Mouse (Mus musculus): ENCODE data around the gene Paqr5. TPM values are rescaled to one million over a fixed set of nuclear protein-coding genes. Genes with fewer than 3 reads are reported as not detected.

Gene Paqr5
- total RNA-seq, 1 experiment, result 0.27 TPM

- no peak overlapping the region for H3K27ac ChIP-seq (ENCODE audit: insufficient read depth, low read depth, low read length, poor library complexity, severe bottlenecking)
- in situ Hi-C loops (cut with MboI; ENCODE audit: low sequenced_read_pairs in 2 of 2, unreplicated experiment in 2 of 2), result no loop called here
- peaks cover 0 to 3% of the 10 kb centered on the region in 2 experiments; a peak in 1 of 4 replicates for H3K4me1 ChIP-seq (ENCODE audit: control insufficient read depth in 2 of 2, insufficient read depth in 2 of 2, low read length in 2 of 2, poor library complexity in 1 of 2)
- DNase-seq (ENCODE audit: low read depth, low spot score), result no peak
- no peaks in the 10 kb centered on the region for H3K9me3 ChIP-seq (ENCODE audit: control insufficient read depth, insufficient read depth, low read depth, low read length)
- TF ChIP-seq ZNF384 (IDR thresholded peaks at IDR 0.05; ENCODE audit: low read depth, low read length), result no peak
- no peak overlapping the region for H3K4me3 ChIP-seq (ENCODE audit: insufficient read depth in 1 of 2, low read depth in 1 of 2, low read length in 2 of 2, poor library complexity in 1 of 2, severe bottlenecking in 1 of 2)
- no peaks in the 10 kb centered on the region for H3K36me3 ChIP-seq (ENCODE audit: control insufficient read depth, insufficient read depth, low read length, poor library complexity, severe bottlenecking)
- no peak overlapping the region for H3K9ac ChIP-seq (ENCODE audit: insufficient read depth, low read depth, low read length, poor library complexity, severe bottlenecking)
Observed at GRCm38 (mm10) chr9:62025056-62025455, 1.6 kb downstream of the Paqr5 start.

DNA sequence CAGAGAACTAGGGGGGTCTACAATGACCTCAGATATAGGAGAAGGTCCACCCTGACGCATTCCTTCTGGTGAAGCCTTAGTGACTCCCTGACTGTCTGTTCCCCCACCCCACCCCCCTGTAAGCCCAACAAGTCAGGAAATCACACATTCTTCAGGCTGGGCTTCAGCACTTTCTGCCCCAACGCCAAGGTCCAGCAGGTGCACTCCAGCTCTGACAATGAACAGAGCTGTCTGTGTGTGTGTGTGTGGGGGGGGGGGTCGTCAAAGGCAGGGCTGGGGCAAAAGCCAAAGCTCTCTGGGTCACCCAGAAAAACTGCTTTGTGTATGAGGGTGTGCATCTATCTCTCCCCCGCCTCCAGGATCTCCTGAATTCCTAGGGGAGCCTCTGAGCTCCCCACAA lies 2.8 kb downstream of the Paqr5 start:
- Histone ChIP-seq H3K27ac (ENCODE audit: insufficient read depth, low read depth, low read length, poor library complexity, severe bottlenecking) (no peak overlapping the region), H3K36me3 (ENCODE audit: control insufficient read depth, insufficient read depth, low read length, poor library complexity, severe bottlenecking) (no peaks in the 10 kb centered on the region), H3K9ac (ENCODE audit: insufficient read depth, low read depth, low read length, poor library complexity, severe bottlenecking) (no peak overlapping the region), H3K4me1 (ENCODE audit: control insufficient read depth in 2 of 2, insufficient read depth in 2 of 2, low read length in 2 of 2, poor library complexity in 1 of 2) (peaks cover 0 to 3% of the 10 kb centered on the region in 2 experiments; a peak in 1 of 4 replicates), H3K9me3 (ENCODE audit: control insufficient read depth, insufficient read depth, low read depth, low read length) (no peaks in the 10 kb centered on the region), H3K4me3 (ENCODE audit: insufficient read depth in 1 of 2, low read depth in 1 of 2, low read length in 2 of 2, poor library complexity in 1 of 2, severe bottlenecking in 1 of 2) (no peak overlapping the region)
- TF ChIP-seq MAFK (IDR thresholded peaks at IDR 0.05; ENCODE audit: insufficient read depth, low read depth, low read length), result no peak
- no peak for TF ChIP-seq HCFC1 (IDR thresholded peaks at IDR 0.05; ENCODE audit: borderline replicate concordance, insufficient read depth, low read length)
- TF ChIP-seq CHD2 (IDR thresholded peaks at IDR 0.05; ENCODE audit: low read depth, low read length), result no peak
- no peak for TF ChIP-seq ZNF384 (IDR thresholded peaks at IDR 0.05; ENCODE audit: low read depth, low read length)
- TF ChIP-seq ZC3H11A (IDR thresholded peaks at IDR 0.05; ENCODE audit: borderline replicate concordance, low read depth, low read length), result no peak
- no peak for DNase-seq (ENCODE audit: low read depth, low spot score)
- in situ Hi-C loops (cut with MboI; ENCODE audit: low sequenced_read_pairs in 2 of 2, unreplicated experiment in 2 of 2), result no loop called here

DNA sequence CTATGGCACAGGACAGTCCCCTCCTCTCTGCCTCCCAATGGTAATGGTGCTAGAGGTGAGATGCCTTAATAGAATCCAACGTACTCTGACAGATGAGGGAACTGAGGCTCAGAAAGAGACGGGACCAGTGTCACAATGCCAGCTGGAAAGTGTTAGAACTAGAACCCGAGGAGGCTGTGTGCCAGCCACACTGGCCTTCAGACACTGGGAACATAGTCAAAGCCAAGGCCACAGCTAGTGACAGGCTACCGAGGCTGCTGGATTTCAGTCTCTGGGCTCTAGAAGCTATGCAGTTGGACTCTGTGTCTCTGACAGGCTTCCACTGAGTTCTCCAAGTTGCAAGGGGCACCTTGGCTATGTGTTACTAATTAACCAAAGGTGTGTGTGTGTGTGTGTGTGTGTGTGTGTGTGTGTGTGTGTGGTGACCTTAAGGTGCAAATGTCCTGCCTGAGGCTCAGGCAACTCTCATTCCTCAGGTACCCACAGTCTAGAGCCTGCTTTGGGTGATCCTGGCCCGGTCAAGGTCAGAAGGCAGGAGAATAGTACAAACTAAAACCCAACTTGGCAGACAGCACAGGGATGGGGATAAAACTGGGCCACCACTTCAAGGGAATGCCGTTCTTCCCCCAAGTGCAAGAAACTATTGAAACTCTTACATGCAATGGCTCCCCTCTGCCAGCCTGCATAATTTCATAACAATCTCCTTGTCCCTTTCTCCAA lies 3.5 kb downstream of the Paqr5 start:
- Histone ChIP-seq H3K36me3 (ENCODE audit: control insufficient read depth, insufficient read depth, low read length, poor library complexity, severe bottlenecking) (no peaks in the 10 kb centered on the region), H3K27ac (ENCODE audit: insufficient read depth, low read depth, low read length, poor library complexity, severe bottlenecking) (no peak overlapping the region), H3K9me3 (ENCODE audit: control insufficient read depth, insufficient read depth, low read depth, low read length) (no peaks in the 10 kb centered on the region), H3K4me3 (ENCODE audit: insufficient read depth in 1 of 2, low read depth in 1 of 2, low read length in 2 of 2, poor library complexity in 1 of 2, severe bottlenecking in 1 of 2) (no peak overlapping the region), H3K4me1 (ENCODE audit: control insufficient read depth in 2 of 2, insufficient read depth in 2 of 2, low read length in 2 of 2, poor library complexity in 1 of 2) (peaks cover 0 to 3% of the 10 kb centered on the region in 2 experiments; a peak in 1 of 4 replicates), H3K9ac (ENCODE audit: insufficient read depth, low read depth, low read length, poor library complexity, severe bottlenecking) (no peak overlapping the region)
- DNase-seq (ENCODE audit: low read depth, low spot score), result no peak
- TF ChIP-seq MAFK (IDR thresholded peaks at IDR 0.05; ENCODE audit: insufficient read depth, low read depth, low read length) (no peak), ZC3H11A (IDR thresholded peaks at IDR 0.05; ENCODE audit: borderline replicate concordance, low read depth, low read length) (no peak), ZNF384 (IDR thresholded peaks at IDR 0.05; ENCODE audit: low read depth, low read length) (no peak), HCFC1 (IDR thresholded peaks at IDR 0.05; ENCODE audit: borderline replicate concordance, insufficient read depth, low read length) (no peak), CHD2 (IDR thresholded peaks at IDR 0.05; ENCODE audit: low read depth, low read length) (no peak)
- in situ Hi-C loops (cut with MboI; ENCODE audit: low sequenced_read_pairs in 2 of 2, unreplicated experiment in 2 of 2), result no loop called here

- TF ChIP-seq ZNF384 (IDR thresholded peaks at IDR 0.05; ENCODE audit: low read depth, low read length), result no peak
- TF ChIP-seq ZC3H11A (IDR thresholded peaks at IDR 0.05; ENCODE audit: borderline replicate concordance, low read depth, low read length), result no peak
- TF ChIP-seq MAFK (IDR thresholded peaks at IDR 0.05; ENCODE audit: insufficient read depth, low read depth, low read length), result no peak
- no peak for TF ChIP-seq HCFC1 (IDR thresholded peaks at IDR 0.05; ENCODE audit: borderline replicate concordance, insufficient read depth, low read length)
- TF ChIP-seq CHD2 (IDR thresholded peaks at IDR 0.05; ENCODE audit: low read depth, low read length), result no peak
- no peak for DNase-seq (ENCODE audit: low read depth, low spot score)
- no peak overlapping the region for H3K27ac ChIP-seq (ENCODE audit: insufficient read depth, low read depth, low read length, poor library complexity, severe bottlenecking)
- H3K4me1 ChIP-seq (ENCODE audit: control insufficient read depth in 2 of 2, insufficient read depth in 2 of 2, low read length in 2 of 2, poor library complexity in 1 of 2), result no peaks in the 10 kb centered on the region
- in situ Hi-C loops (cut with MboI; ENCODE audit: low sequenced_read_pairs in 2 of 2, unreplicated experiment in 2 of 2), result no loop called here
- no peaks in the 10 kb centered on the region for H3K36me3 ChIP-seq (ENCODE audit: control insufficient read depth, insufficient read depth, low read length, poor library complexity, severe bottlenecking)
- no peak overlapping the region for H3K4me3 ChIP-seq (ENCODE audit: insufficient read depth in 1 of 2, low read depth in 1 of 2, low read length in 2 of 2, poor library complexity in 1 of 2, severe bottlenecking in 1 of 2)
- no peak overlapping the region for H3K9ac ChIP-seq (ENCODE audit: insufficient read depth, low read depth, low read length, poor library complexity, severe bottlenecking)
- no peaks in the 10 kb centered on the region for H3K9me3 ChIP-seq (ENCODE audit: control insufficient read depth, insufficient read depth, low read depth, low read length)
Observed at GRCm38 (mm10) chr9:62021583-62022120, 5.0 kb downstream of the Paqr5 start.
